Mouse (Mus musculus) cortical plate, adult 2 months (tissue): ENCODE results near the gene Ifna2. TPM values are rescaled to one million over a fixed set of nuclear protein-coding genes. Genes with fewer than 3 reads are reported as not detected.

Source experiments
- H3K27ac ChIP-seq: fragments of 200-500 bp; 2 replicates; pipeline ENCODE4 v1.5.1; 2012; ENCODE audit warnings: low read length, control low read depth, inconsistent platforms; ENCODE audit not compliant: insufficient read depth
- H3K4me1 ChIP-seq: fragments of 200-500 bp; 2 replicates; pipeline ENCODE4 v1.6.1; 2011; ENCODE audit warnings: low read length; ENCODE audit not compliant: control insufficient read depth, insufficient read depth
- H3K4me3 ChIP-seq: fragments of 200-500 bp; 2 replicates; pipeline ENCODE4 v1.5.1; 2011; ENCODE audit warnings: mild to moderate bottlenecking, low read length, control low read depth; ENCODE audit not compliant: insufficient read depth
- CTCF ChIP-seq: fragments of 200-500 bp; IDR thresholded peaks from 2 replicates; pipeline ENCODE4 v1.5.1; 2011; ENCODE audit warnings: mild to moderate bottlenecking, control low read depth, low read length; ENCODE audit not compliant: insufficient read depth; ENCODE audit errors: extremely low read depth
- POLR2A ChIP-seq: fragments of 200-500 bp; IDR thresholded peaks from 2 replicates; pipeline ENCODE4 v1.6.1; 2011; ENCODE audit warnings: mild to moderate bottlenecking, low read length, control low read depth; ENCODE audit not compliant: insufficient read depth; ENCODE audit errors: extremely low read depth
- polyA plus RNA-seq: library from polyadenylated mRNA; depleted of rRNA; stranded (reverse); fragments of >200 nt; gene quantifications from 2 replicates; pipeline ENCODE4 v1.2.3, GENCODE M21; 2012; rRNA removed

The Ifna2 gene
- not detected in 2 replicates for polyA plus RNA-seq

DNA sequence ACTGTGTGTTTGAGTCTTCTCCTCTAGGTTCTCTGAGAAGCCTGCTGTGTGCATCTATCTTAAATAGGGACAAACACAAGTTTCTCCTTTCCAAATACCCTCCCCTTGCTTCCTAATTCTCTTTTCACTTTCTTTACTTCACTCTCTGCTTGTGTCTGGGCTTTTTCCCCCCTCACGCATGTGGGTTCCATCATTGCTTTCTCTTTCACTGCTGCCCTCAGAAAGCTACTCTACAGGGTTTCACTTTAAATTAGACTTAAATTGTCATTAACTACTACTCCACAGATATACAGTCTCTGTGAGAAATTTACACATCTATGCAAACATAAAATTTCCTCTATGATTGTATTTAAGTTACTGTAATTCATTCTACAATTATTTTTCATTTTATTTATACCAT is at the start of gene Ifna2:
Ifna2 (minus strand) TSS at position 101 of the 400 bp plus-strand sequence.
- Histone ChIP-seq H3K4me3 (no peak within 1 kb of the TSS), H3K4me1 (no peaks in the 10 kb centered on the region)

DNA sequence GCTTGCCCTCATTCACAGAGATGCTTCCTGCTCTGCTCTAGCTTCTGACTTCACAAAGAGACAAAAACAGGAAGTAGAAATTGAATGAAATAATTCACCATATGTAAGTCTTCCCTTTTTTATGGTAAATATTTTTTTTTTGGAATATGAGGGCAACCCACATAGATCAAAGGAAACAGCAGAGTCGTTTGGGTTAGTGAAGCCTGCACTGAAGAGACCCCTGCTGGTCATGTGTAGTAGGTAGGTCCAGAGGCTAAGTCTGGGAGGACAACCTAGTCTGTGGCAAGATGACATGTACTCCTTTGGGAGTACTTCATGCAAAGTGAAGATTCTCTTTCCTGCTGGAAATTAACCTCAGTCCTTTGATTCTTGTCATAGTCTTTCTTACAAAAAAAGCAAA is 43.6 kb upstream of the Ifna2 start:
- Histone ChIP-seq H3K4me3 (no peak overlapping the region), H3K4me1 (no peaks in the 10 kb centered on the region), H3K27ac (no peak overlapping the region)
- peak; percentile 56 for TF ChIP-seq CTCF
- TF ChIP-seq POLR2A = no peak

More for the DNA sequence above, at the start of gene Ifna2:
- TF ChIP-seq POLR2A (no peak), CTCF (no peak)
- no peak within 1 kb of the TSS for H3K27ac ChIP-seq

DNA sequence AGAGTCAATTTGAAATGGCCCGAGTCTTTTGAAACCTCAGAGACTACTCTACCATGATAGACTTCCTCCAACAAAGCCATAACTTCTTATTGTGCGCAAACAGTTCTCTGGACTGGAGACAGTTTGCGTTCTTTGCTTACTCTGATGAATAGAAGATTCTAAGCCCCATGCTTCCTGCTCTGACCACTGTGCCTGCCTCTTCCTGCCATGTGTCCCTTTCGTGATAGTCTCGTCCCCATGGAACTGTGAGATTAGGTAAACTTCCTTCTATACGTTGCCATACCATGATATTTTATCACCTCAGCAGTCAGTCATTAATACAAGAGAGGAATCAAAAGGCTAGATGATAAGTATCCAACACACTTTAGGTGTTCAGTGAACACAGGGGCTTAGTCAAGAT is 43.0 kb upstream of the Ifna2 start:
- Histone ChIP-seq H3K4me3 (no peak overlapping the region), H3K27ac (no peak overlapping the region), H3K4me1 (no peaks in the 10 kb centered on the region)
- no peak for TF ChIP-seq POLR2A
- no peak for TF ChIP-seq CTCF

DNA sequence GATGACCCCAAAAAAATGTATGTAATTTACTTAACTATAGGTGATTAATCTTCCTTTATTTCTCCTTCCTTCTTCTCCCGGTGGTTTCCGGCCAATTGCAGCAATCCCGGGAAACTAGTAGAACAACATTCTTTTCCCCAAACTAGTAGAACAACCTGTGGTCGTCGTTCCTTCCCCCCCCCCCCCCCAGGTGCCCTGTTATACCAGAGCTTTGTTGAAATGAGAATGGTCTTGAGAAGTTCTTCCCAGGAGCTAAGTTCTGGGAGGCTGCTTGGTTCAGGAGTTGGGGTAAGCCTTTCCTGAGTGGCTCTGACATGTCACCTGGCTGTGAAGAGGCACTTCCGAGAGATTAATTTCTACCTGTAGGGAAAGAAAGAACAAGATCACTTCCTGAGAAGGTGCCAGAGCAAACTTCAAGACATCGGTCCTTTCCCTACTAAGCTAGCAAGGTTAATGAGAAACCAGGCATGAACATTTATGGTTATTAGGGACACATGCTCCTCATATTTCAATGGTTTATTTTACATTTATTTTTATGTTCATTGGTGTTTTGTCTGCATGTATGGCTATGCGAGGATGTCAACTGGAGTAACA is 39.9 kb upstream of the Ifna2 start:
- TF ChIP-seq CTCF (no peak), POLR2A (no peak)
- Histone ChIP-seq H3K4me1 (peaks cover 7% of the 10 kb centered on the region), H3K27ac (no peak overlapping the region), H3K4me3 (no peak overlapping the region)

GRCm38 (mm10) chr4:88721791-88722721 is 38.3 kb upstream of the Ifna2 start, which contains the start of the genes Gm26566 and Klhl9:
Gene Gm26566, plus strand, starts transcription at chr4:88721805.
Gene Klhl9, minus strand, starts transcription at chr4:88722465.
- H3K4me3 ChIP-seq = peak within 1 kb of the TSS; percentile 84
- peaks cover 7% of the 10 kb centered on the region for H3K4me1 ChIP-seq
- TF ChIP-seq CTCF (no peak), POLR2A (peak; percentile 82)
- H3K27ac ChIP-seq = peak within 1 kb of the TSS; percentile 99

GRCm38 (mm10) chr4:88718715-88719114 is 35.0 kb upstream of the Ifna2 start:
- Histone ChIP-seq H3K27ac (no peak overlapping the region), H3K4me3 (peak overlapping the region; percentile 84; the same call in 1 of the 2 replicates), H3K4me1 (peaks cover 8% of the 10 kb centered on the region)
- no peak for TF ChIP-seq POLR2A
- no peak for TF ChIP-seq CTCF

DNA sequence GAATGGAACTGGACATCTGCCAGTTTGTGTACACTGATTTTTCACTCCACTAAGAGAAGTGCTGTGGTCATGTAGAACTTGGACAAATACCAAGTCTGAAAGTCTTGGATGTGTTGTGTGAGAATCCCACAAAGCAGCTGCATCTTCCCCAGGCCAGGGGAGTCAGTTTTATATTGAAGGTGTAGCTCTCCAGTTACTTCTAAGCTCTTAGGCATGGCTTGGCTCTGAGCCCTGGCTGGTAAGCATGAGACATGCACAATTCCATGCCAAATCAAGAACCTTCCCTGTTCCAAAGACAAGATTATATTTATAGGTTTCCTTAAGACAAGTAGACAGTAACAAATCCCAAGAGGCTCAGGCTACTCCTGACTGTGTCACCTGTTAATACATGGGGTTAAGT is 31.3 kb upstream of the Ifna2 start:
- H3K4me1 ChIP-seq = peaks cover 1% of the 10 kb centered on the region; the same call in 1 of the 2 replicates
- H3K27ac ChIP-seq = no peak overlapping the region
- no peak overlapping the region for H3K4me3 ChIP-seq
- no peak for TF ChIP-seq CTCF
- no peak for TF ChIP-seq POLR2A

DNA sequence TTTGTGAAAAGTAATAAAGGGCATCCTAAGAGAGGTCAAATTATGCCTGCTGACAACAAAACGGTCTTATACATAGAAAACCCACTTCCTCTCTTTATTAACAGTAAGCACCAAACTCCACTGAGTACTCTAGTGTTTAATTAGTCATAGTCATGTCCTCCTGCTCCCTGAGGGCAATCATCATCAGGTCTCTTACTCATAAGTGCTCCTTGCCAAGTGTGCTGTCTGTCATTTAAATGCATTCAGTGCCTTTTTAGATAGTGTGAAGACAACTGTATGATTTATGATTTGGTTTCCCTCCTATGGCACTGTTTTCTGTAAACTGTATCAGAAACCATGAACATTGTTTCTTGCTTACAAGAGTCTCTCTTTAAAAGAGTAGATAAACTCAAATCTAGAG is 30.6 kb upstream of the Ifna2 start:
- no peak for TF ChIP-seq CTCF
- Histone ChIP-seq H3K4me1 (peaks cover 1% of the 10 kb centered on the region; the same call in 1 of the 2 replicates), H3K4me3 (no peak overlapping the region), H3K27ac (no peak overlapping the region)

DNA sequence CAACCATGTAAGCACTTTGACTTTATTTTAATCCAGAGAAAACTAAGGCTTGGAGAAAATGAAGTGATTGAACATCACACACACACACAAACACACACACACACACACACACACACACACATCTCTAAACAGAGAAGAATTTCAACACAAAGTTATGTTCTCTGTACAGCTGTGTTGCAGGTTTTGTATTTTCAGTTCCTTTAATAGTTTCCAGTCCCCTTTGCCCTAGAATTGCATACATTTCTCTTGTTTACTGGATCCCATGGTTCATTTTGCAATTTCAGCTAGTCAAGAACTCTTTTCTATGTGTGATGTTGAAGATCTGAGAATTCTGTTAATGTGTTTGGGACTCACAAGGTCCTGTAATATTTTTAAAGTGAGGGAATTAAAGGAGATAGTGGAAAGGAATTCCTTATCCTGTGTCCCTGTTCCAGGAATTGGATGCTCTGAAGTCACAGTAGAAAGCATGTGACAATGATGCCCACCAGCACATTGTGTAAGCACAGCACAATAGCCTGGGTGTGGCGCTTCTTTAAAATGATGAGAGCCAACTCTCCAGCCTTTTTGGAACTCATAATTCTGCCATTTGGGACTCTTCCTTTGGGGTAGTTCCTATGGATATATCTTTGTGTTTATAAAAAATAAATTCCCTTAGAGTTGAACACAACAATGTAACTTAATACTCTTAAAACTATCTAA is 23.6 kb upstream of the Ifna2 start:
- Histone ChIP-seq H3K4me3 (no peak overlapping the region), H3K4me1 (no peaks in the 10 kb centered on the region), H3K27ac (no peak overlapping the region)
- no peak for TF ChIP-seq POLR2A
- no peak for TF ChIP-seq CTCF
